Mouse (Mus musculus): ENCODE results near the gene Pfn5. TPM values are rescaled to one million over a fixed set of nuclear protein-coding genes. Genes with fewer than 3 reads are reported as not detected.

Pfn5 gene
- total and polyA plus RNA-seq, 3 experiments = not detected

Other genes with a start within 250 kb of the Pfn5 start
- gene Amer1, start 113.2 kb upstream of the Pfn5 start, total RNA-seq (2012; rRNA removed) = 1.8 and 2.1 TPM in 2 replicates
- 1.2 and 1.7 TPM in 2 replicates for gene Amer1, start 113.2 kb upstream of the Pfn5 start, total RNA-seq (2014; rRNA removed)
- 2.1 and 2.5 TPM in 2 replicates for gene Amer1, start 113.2 kb upstream of the Pfn5 start, polyA plus RNA-seq (2012; ENCODE audit: insufficient read length, low read depth)
- gene Asb12, start 117 bp upstream of the Pfn5 start, total RNA-seq (2012; rRNA removed) = not detected in 2 replicates
- gene Asb12, start 117 bp upstream of the Pfn5 start, total RNA-seq (2014; rRNA removed) = not detected in 2 replicates
- gene Asb12, start 117 bp upstream of the Pfn5 start, polyA plus RNA-seq (2012; ENCODE audit: insufficient read length, low read depth) = not detected in 2 replicates
- 5.6 and 6.1 TPM in 2 replicates for gene Zc4h2, start 100.4 kb downstream of the Pfn5 start, total RNA-seq (2012; rRNA removed)
- gene Zc4h2, start 100.4 kb downstream of the Pfn5 start, total RNA-seq (2014; rRNA removed) = 16.5 and 19.4 TPM in 2 replicates
- gene Zc4h2, start 100.4 kb downstream of the Pfn5 start, polyA plus RNA-seq (2012; ENCODE audit: insufficient read length, low read depth) = 9.8 and 11.0 TPM in 2 replicates
- gene Zc3h12b, start 153.6 kb downstream of the Pfn5 start, total RNA-seq (2012; rRNA removed) = under 0.01 and 0.04 TPM in 2 replicates
- not detected in 2 replicates for gene Zc3h12b, start 153.6 kb downstream of the Pfn5 start, total RNA-seq (2014; rRNA removed)
- 0.16 and 0.20 TPM in 2 replicates for gene Zc3h12b, start 153.6 kb downstream of the Pfn5 start, polyA plus RNA-seq (2012; ENCODE audit: insufficient read length, low read depth)

Measured in CH12.LX (cell line).